18 mouse cellular contexts compared by ENCODE assay signal in genomic region chr9:119913087-119913838, GRCm38 (mm10). TPM values are rescaled to one million over a fixed set of nuclear protein-coding genes. Genes with fewer than 3 reads are reported as not detected.
A peak's percentile ranks its signal among the peaks of the same experiment; 100 is the strongest.
DNase-seq lines count a peak whose midpoint lies in the region; ATAC-seq and TF ChIP-seq lines count a peak whose summit lies in the region.
"Had no signal": no experiment of that assay in that cellular context is flagged by ENCODE, and none has a peak within 500 bp of the region (broad histone marks: within the 10 kb centered on the region; RNA-seq: fewer than 3 reads in every experiment).

No protein-coding gene starts in this region.

- no peak overlapping the region for H3K27ac ChIP-seq in cerebellum, adult 2 months (ENCODE audit: insufficient read depth, low read length)
- no peak overlapping the region for H3K27ac ChIP-seq in intestine, postnatal 0 days (ENCODE audit: low read depth, low read length)
- H3K27ac ChIP-seq in intestine, embryonic 15.5 days, result no peak overlapping the region
- H3K27ac ChIP-seq: forebrain, embryonic 10.5 days; lung, embryonic 15.5 days; neural tube, embryonic 15.5 days had no signal

- H3K4me2 ChIP-seq in intestine, postnatal 0 days (replicated peaks; ENCODE audit: low read depth), result no peak overlapping the region
- no peak overlapping the region for H3K4me2 ChIP-seq in intestine, embryonic 15.5 days (replicated peaks)
- H3K4me2 ChIP-seq: lung, embryonic 15.5 days; neural tube, embryonic 15.5 days had no signal

- no peaks in the 10 kb centered on the region for H3K9me3 ChIP-seq in intestine, postnatal 0 days (ENCODE audit: control insufficient read depth)
- H3K9me3 ChIP-seq in intestine, embryonic 15.5 days, result no peaks in the 10 kb centered on the region
- H3K9me3 ChIP-seq: forebrain, embryonic 10.5 days; lung, embryonic 15.5 days; neural tube, embryonic 15.5 days had no signal

- H3K36me3 ChIP-seq in intestine, postnatal 0 days (ENCODE audit: control insufficient read depth, insufficient read depth), result peaks cover 83% of the 10 kb centered on the region
- H3K36me3 ChIP-seq in intestine, embryonic 15.5 days, result peaks cover 38% of the 10 kb centered on the region

- no peak overlapping the region for H3K4me3 ChIP-seq in cerebellum, adult 2 months (replicated peaks; ENCODE audit: insufficient read depth, low read depth, low read length)
- H3K4me3 ChIP-seq in intestine, postnatal 0 days (ENCODE audit: low read depth, low read length), result no peak overlapping the region
- no peak overlapping the region for H3K4me3 ChIP-seq in intestine, embryonic 15.5 days (replicated peaks)
- H3K4me3 ChIP-seq: forebrain, embryonic 10.5 days; lung, embryonic 15.5 days; neural tube, embryonic 15.5 days had no signal

- peak; percentile 0; the same call in 1 of the 2 replicates for TF ChIP-seq CTCF in cerebellum, adult 2 months (IDR thresholded peaks at IDR 0.05; ENCODE audit: borderline replicate concordance, insufficient read depth, low read depth, low read length)
- peak; percentile 62 for TF ChIP-seq CTCF in intestine, postnatal 0 days (IDR thresholded peaks at IDR 0.05; ENCODE audit: low read depth)

- no peaks in the 10 kb centered on the region for H3K27me3 ChIP-seq in cerebellum, adult 2 months (ENCODE audit: control insufficient read depth, insufficient read depth, low read length)
- H3K27me3 ChIP-seq in intestine, postnatal 0 days (replicated peaks; ENCODE audit: control insufficient read depth, insufficient read depth, low read length), result no peaks in the 10 kb centered on the region
- H3K27me3 ChIP-seq in intestine, embryonic 15.5 days (replicated peaks), result no peaks in the 10 kb centered on the region
- H3K27me3 ChIP-seq: lung, embryonic 15.5 days; neural tube, embryonic 15.5 days; Patski had no signal

- WGBS in cerebellum, adult 2 months, result 61% methylated on average over 13 of the region's 13 CpGs
- 63% methylated on average over 10 of the region's 13 CpGs for WGBS in intestine, postnatal 0 days
- WGBS in intestine, embryonic 15.5 days, result 78% methylated on average over 13 of the region's 13 CpGs

- no peak overlapping the region for H3K9ac ChIP-seq in intestine, postnatal 0 days (ENCODE audit: low read depth, low read length)
- H3K9ac ChIP-seq in intestine, embryonic 15.5 days, result no peak overlapping the region
- H3K9ac ChIP-seq: lung, embryonic 15.5 days; neural tube, embryonic 15.5 days had no signal

- H3K4me1 ChIP-seq in cerebellum, adult 2 months (ENCODE audit: control insufficient read depth, insufficient read depth, low read length), result no peaks in the 10 kb centered on the region
- H3K4me1 ChIP-seq in intestine, postnatal 0 days (replicated peaks; ENCODE audit: control insufficient read depth, insufficient read depth, low read length), result no peaks in the 10 kb centered on the region
- no peaks in the 10 kb centered on the region for H3K4me1 ChIP-seq in intestine, embryonic 15.5 days (replicated peaks)
- H3K4me1 ChIP-seq: forebrain, embryonic 10.5 days; lung, embryonic 15.5 days; neural tube, embryonic 15.5 days had no signal

- no peak for TF ChIP-seq POLR2A in cerebellum, adult 2 months (IDR thresholded peaks at IDR 0.05; ENCODE audit: borderline replicate concordance, insufficient read depth, low read length)

- DNase-seq in cerebellum, adult 2 months, result no peak
- DNase-seq in cerebellum, adult 9-10 months, result no peak
- DNase-seq in 416B (ENCODE audit: low read depth), result peak; percentile 48
- DNase-seq in gastrocnemius, adult 8-10 months (ENCODE audit: low spot score in 2 of 2), result no peak
- no peak for DNase-seq in left cerebral cortex, adult 11 months (ENCODE audit: low spot score)
- DNase-seq: adrenal gland, postnatal 25 days; B cell, adult 2 months; gastrocnemius, postnatal 14 days; kidney, adult 2 months; left cerebral cortex, postnatal 4 days had no signal

- no peak for ATAC-seq in intestine, postnatal 0 days
- ATAC-seq in intestine, embryonic 15.5 days, result no peak
- ATAC-seq in megakaryocyte progenitor cell, adult 5-6 weeks (replicated peaks; ENCODE audit: poor library complexity), result peak; percentile 50; the same call in 1 of the 2 replicates
- ATAC-seq: midbrain, embryonic 16.5 days; Patski had no signal

RNA-seq across cellular contexts. Expression of gene Wdr48, which starts 18.6 kb away (rescaled TPM):
- polyA plus RNA-seq in cerebellum, adult 2 months (2012; rRNA removed), result 60.5 and 69.2 TPM in 2 replicates
- 14.3 and 16.5 TPM in 2 replicates for polyA plus RNA-seq in intestine, postnatal 0 days (2015; fragmentation: Nextera tagmentation; extraction: Ambion mirVana)
- polyA plus RNA-seq in intestine, embryonic 15.5 days (2015; fragmentation: Nextera tagmentation; extraction: Ambion mirVana), result 38.2 and 41.6 TPM in 2 replicates
- total RNA-seq in megakaryocyte progenitor cell, adult 5-6 weeks (2015), result 57.6 and 75.4 TPM in 2 replicates
- 49.1 and 58.6 TPM in 2 replicates for total RNA-seq in megakaryocyte progenitor cell, adult 5-6 weeks (2017)
- 10 to 100 TPM in 2 of 4 experiments, 1 to 10 TPM in 2; 9.1 to 10.6 (median 9.8) TPM for total RNA-seq in gastrocnemius, adult 8-10 months (2022)

RNA-seq across cellular contexts. Expression of gene Gorasp1, which starts 24.1 kb away (rescaled TPM):
- polyA plus RNA-seq in cerebellum, adult 2 months (2012; rRNA removed), result 22.1 and 23.6 TPM in 2 replicates
- 14.4 and 16.4 TPM in 2 replicates for polyA plus RNA-seq in intestine, postnatal 0 days (2015; fragmentation: Nextera tagmentation; extraction: Ambion mirVana)
- 29.3 and 29.6 TPM in 2 replicates for polyA plus RNA-seq in intestine, embryonic 15.5 days (2015; fragmentation: Nextera tagmentation; extraction: Ambion mirVana)
- total RNA-seq in megakaryocyte progenitor cell, adult 5-6 weeks (2015), result 7.9 and 8.7 TPM in 2 replicates
- total RNA-seq in megakaryocyte progenitor cell, adult 5-6 weeks (2017), result 5.1 and 7.4 TPM in 2 replicates
- total RNA-seq in gastrocnemius, adult 8-10 months (2022), result 10 to 100 TPM; 21.7 to 25.8 (median 24.7) TPM

RNA-seq across cellular contexts. Expression of gene Ttc21a, which starts 24.1 kb away (rescaled TPM):
- 0.56 and 1.2 TPM in 2 replicates for polyA plus RNA-seq in cerebellum, adult 2 months (2012; rRNA removed)
- not detected in 2 replicates for polyA plus RNA-seq in intestine, postnatal 0 days (2015; fragmentation: Nextera tagmentation; extraction: Ambion mirVana)
- 0.11 TPM in 2 replicates for polyA plus RNA-seq in intestine, embryonic 15.5 days (2015; fragmentation: Nextera tagmentation; extraction: Ambion mirVana)
- total RNA-seq in megakaryocyte progenitor cell, adult 5-6 weeks (2015), result 2.3 and 2.4 TPM in 2 replicates
- 3.4 and 5.7 TPM in 2 replicates for total RNA-seq in megakaryocyte progenitor cell, adult 5-6 weeks (2017)
- not detected for total RNA-seq in gastrocnemius, adult 8-10 months (2022)
- total RNA-seq: gastrocnemius, postnatal 14 days had no signal
